8 mouse cellular contexts compared by ENCODE assay signal in the genomic region with DNA sequence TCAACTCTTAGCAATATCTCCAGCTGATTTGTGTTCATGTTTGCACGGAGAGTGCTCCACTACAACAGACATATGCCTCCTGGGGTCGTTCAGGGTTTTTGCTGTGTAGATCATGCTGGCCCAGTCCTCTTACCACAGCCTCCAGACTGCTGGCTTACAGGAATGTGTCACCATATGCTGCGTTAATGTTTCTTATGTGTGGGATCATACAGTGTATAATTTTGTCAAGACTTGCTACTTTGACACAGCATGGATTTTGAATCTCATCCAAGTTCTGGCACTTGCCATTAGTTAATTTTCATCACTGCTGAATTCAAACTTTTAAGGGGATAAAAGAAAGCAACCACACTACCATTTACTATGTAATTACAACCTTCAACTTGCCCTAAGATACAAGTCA. TPM values are rescaled to one million over a fixed set of nuclear protein-coding genes. Genes with fewer than 3 reads are reported as not detected.
DNase-seq lines count a peak whose midpoint lies in the region; ATAC-seq and TF ChIP-seq lines count a peak whose summit lies in the region.

No protein-coding gene starts in this region.

- peaks cover 12% of the 10 kb centered on the region for H3K36me3 ChIP-seq in megakaryocyte, embryonic 14.5 days (replicated peaks; ENCODE audit: low read length)
- H3K36me3 ChIP-seq in limb, embryonic 14.5 days (ENCODE audit: control insufficient read depth, insufficient read depth, low read length), result 0 out of 2 replicates have a peak, but pooled peaks cover 3% of the 10 kb centered on the region

- intact Hi-C loops in gastrocnemius, postnatal 36 days (cut with DNase I), result no loop called here

- no peak overlapping the region for H3K9ac ChIP-seq in limb, embryonic 14.5 days (ENCODE audit: low read depth, low read length, severe bottlenecking)

- no peak for ATAC-seq in megakaryocyte, adult 5-6 weeks (ENCODE audit: poor library complexity, severe bottlenecking)
- ATAC-seq in limb, embryonic 14.5 days (ENCODE audit: low FRiP score, low read depth), result no peak

- H3K4me2 ChIP-seq in limb, embryonic 14.5 days (replicated peaks; ENCODE audit: low read depth, low read length, severe bottlenecking), result peak overlapping the region; percentile 59

- 59% methylated on average over 3 of the region's 3 CpGs for WGBS in limb, embryonic 14.5 days

- no peak for TF ChIP-seq POLR2A in limb, embryonic 14.5 days (IDR thresholded peaks at IDR 0.05; ENCODE audit: borderline replicate concordance, extremely low read depth, insufficient read depth, insufficient read length)

- H3K4me1 ChIP-seq in megakaryocyte, embryonic 14.5 days, result peaks cover 23% of the 10 kb centered on the region
- no peaks in the 10 kb centered on the region for H3K4me1 ChIP-seq in limb, embryonic 14.5 days (ENCODE audit: control insufficient read depth, insufficient read depth, low read length)

- no peak overlapping the region for H3K27ac ChIP-seq in limb, embryonic 14.5 days (replicated peaks; ENCODE audit: low read depth, low read length)

- peaks cover under 1% of the 10 kb centered on the region for H3K27me3 ChIP-seq in megakaryocyte, embryonic 14.5 days (replicated peaks)
- H3K27me3 ChIP-seq in limb, embryonic 14.5 days (ENCODE audit: control insufficient read depth, insufficient read depth, low read length), result no peaks in the 10 kb centered on the region

- peak; percentile 18 to 40 for DNase-seq in cerebellum, postnatal 14 days
- no peak for DNase-seq in cerebellum, adult 9-10 months
- DNase-seq in limb, embryonic 14.5 days (ENCODE audit: low spot score), result no peak
- peak; percentile 55 for DNase-seq in telencephalon, adult 2 months (ENCODE audit: low read depth, low spot score)
- no peak for DNase-seq in gastrocnemius, postnatal 36 days
- DNase-seq in adrenal gland, adult 8-10 months, result no peak

- peak overlapping the region; percentile 93 for H3K4me3 ChIP-seq in megakaryocyte, embryonic 14.5 days (replicated peaks)
- peak overlapping the region; percentile 85 for H3K4me3 ChIP-seq in limb, embryonic 14.5 days (replicated peaks; ENCODE audit: low read length)

- H3K9me3 ChIP-seq in megakaryocyte, embryonic 14.5 days, result no peaks in the 10 kb centered on the region
- H3K9me3 ChIP-seq in limb, embryonic 14.5 days (ENCODE audit: control insufficient read depth, low read length), result no peaks in the 10 kb centered on the region

RNA-seq across cellular contexts. Expression of a gene that starts 0.7 kb away (rescaled TPM):
- polyA plus RNA-seq in megakaryocyte, embryonic 14.5 days (2012; ENCODE audit: insufficient read depth, low replicate concordance), result 0.60 and 1.9 TPM in 2 replicates
- total RNA-seq in megakaryocyte, adult 5-6 weeks (2015), result 45.3 and 48.0 TPM in 2 replicates
- total RNA-seq in megakaryocyte, adult 5-6 weeks (2017), result 51.3 and 56.5 TPM in 2 replicates
- 37.3 and 44.7 TPM in 2 replicates for polyA plus RNA-seq in limb, embryonic 14.5 days (2012; rRNA removed)
- 44.1 and 45.6 TPM in 2 replicates for polyA plus RNA-seq in limb, embryonic 14.5 days (2014; fragmentation: Nextera tagmentation; extraction: Ambion mirVana)
- 10 to 100 TPM; 27.8 to 28.3 TPM for total RNA-seq in gastrocnemius, postnatal 36 days (2021)
- total RNA-seq in adrenal gland, adult 8-10 months (2022), result 10 to 100 TPM; 42.7 to 51.4 (median 48.7) TPM

RNA-seq across cellular contexts. Expression of a gene that starts 12.1 kb away (rescaled TPM):
- polyA plus RNA-seq in megakaryocyte, embryonic 14.5 days (2012; ENCODE audit: insufficient read depth, low replicate concordance), result 0.06 TPM in 1 of 2 replicates, not detected in the other
- total RNA-seq in megakaryocyte, adult 5-6 weeks (2015), result 0.05 TPM in 1 of 2 replicates, not detected in the other
- total RNA-seq in megakaryocyte, adult 5-6 weeks (2017), result under 0.01 TPM in 1 of 2 replicates, not detected in the other
- 12.1 and 16.6 TPM in 2 replicates for polyA plus RNA-seq in limb, embryonic 14.5 days (2012; rRNA removed)
- 5.6 and 7.8 TPM in 2 replicates for polyA plus RNA-seq in limb, embryonic 14.5 days (2014; fragmentation: Nextera tagmentation; extraction: Ambion mirVana)
- total RNA-seq in gastrocnemius, postnatal 36 days (2021), result under 1 TPM; 0.10 to 0.17 TPM
- total RNA-seq in adrenal gland, adult 8-10 months (2022), result 1 to 10 TPM; 1.6 to 5.4 (median 3.1) TPM

Comparison
In these comparisons a context has a peak if more than half of its experiments do, and no peak if none do; other contexts are left out.
1. DNase-seq: peak in cerebellum, postnatal 14 days (2 of 2) and telencephalon, adult 2 months (single experiment); none in cerebellum, adult 9-10 months (single experiment), limb, embryonic 14.5 days (single experiment), gastrocnemius, postnatal 36 days (0 of 2) and adrenal gland, adult 8-10 months (single experiment).